Mouse (Mus musculus) hindbrain, embryonic 10.5 days (tissue): Measurements from ENCODE around the gene Clcn5. TPM values are rescaled to one million over a fixed set of nuclear protein-coding genes. Genes with fewer than 3 reads are reported as not detected.

ENCODE experiments used
- DNase-seq: peaks from one replicate; pipeline ENCODE4 v3.0.0-alpha.2; 2017; ENCODE audit warnings: low spot score
- H3K27ac ChIP-seq: fragments of 300-500 bp; sonication (generic); 2 replicates; pipeline ENCODE4 v1.5.1; 2016; ENCODE audit warnings: mild to moderate bottlenecking, moderate library complexity
- H3K27me3 ChIP-seq: fragments of 300-500 bp; sonication (generic); 2 replicates; pipeline ENCODE4 v1.6.1; 2016; ENCODE audit warnings: mild to moderate bottlenecking; ENCODE audit not compliant: poor library complexity, insufficient read depth, severe bottlenecking
- H3K36me3 ChIP-seq: fragments of 300-500 bp; sonication (generic); 2 replicates; pipeline ENCODE4 v1.6.1; 2016; ENCODE audit warnings: mild to moderate bottlenecking, moderate library complexity
- H3K4me1 ChIP-seq: fragments of 300-500 bp; sonication (generic); replicated peaks from 2 replicates; pipeline ENCODE4 v1.6.1; 2016; ENCODE audit warnings: mild to moderate bottlenecking
- H3K4me3 ChIP-seq: fragments of 300-500 bp; sonication (generic); 2 replicates; pipeline ENCODE4 v1.5.1; 2016; ENCODE audit warnings: mild to moderate bottlenecking, moderate library complexity
- H3K9me3 ChIP-seq: fragments of 300-500 bp; sonication (generic); 2 replicates; pipeline ENCODE4 v1.6.1; 2016; ENCODE audit warnings: mild to moderate bottlenecking, moderate library complexity
- WGBS: fragments of 180-500 bp; shearing (Covaris S2); methylation state at CpG from one replicate; pipeline ENCODE4 v1.1.7; 2016; 5-methylcytosine and 5-hydroxymethylcytosine counted together
- microRNA counts: library from miRNA; unstranded; fragments of <30 nt; microRNA quantifications from one replicate; lab custom pipeline; 2017
- polyA plus RNA-seq: library from polyadenylated mRNA; unstranded; fragments of >200 nt; fragmentation: Nextera tagmentation; extraction: Ambion mirVana; gene quantifications from 2 replicates; pipeline ENCODE4 v1.2.1, GENCODE M21; 2016

The Clcn5 gene
- polyA plus RNA-seq, 1 experiment from 2014 or later = 8.6 TPM

- WGBS = 85% methylated on average over 5 of the region's 5 CpGs
- Histone ChIP-seq H3K27me3 (no peaks in the 10 kb centered on the region), H3K36me3 (peaks cover 39% of the 10 kb centered on the region), H3K4me3 (no peak overlapping the region), H3K27ac (no peak overlapping the region), H3K4me1 (no peaks in the 10 kb centered on the region), H3K9me3 (no peaks in the 10 kb centered on the region)
- DNase-seq = no peak
Observed at GRCm38 (mm10) chrX:7170156-7170555, 149.0 kb downstream of the Clcn5 start.

DNA sequence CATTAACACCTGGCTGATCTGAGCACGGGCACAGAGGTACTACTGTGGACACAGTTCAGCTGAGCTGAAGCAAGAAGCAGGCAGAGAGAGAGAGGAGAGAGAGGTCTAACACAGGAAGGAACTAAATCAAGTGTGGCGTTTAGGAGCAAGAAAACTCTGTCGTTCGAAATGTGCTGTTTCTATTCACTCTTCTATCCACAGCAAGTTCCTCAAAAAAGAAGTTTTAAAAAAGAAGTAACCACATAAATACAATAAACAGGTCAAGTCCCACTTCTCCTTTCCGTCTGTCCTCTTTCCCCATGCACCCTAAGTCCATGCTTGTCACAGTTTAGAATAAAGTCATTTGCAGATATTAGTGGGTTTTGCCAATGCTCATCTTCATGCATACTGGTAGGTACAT, 150.4 kb downstream of the Clcn5 start:
- Histone ChIP-seq H3K9me3 (no peaks in the 10 kb centered on the region), H3K4me1 (no peaks in the 10 kb centered on the region), H3K4me3 (no peak overlapping the region), H3K27ac (no peak overlapping the region), H3K36me3 (peaks cover 34% of the 10 kb centered on the region), H3K27me3 (no peaks in the 10 kb centered on the region)
- DNase-seq = no peak
- WGBS = 94% methylated on average over 5 of the region's 5 CpGs

DNA sequence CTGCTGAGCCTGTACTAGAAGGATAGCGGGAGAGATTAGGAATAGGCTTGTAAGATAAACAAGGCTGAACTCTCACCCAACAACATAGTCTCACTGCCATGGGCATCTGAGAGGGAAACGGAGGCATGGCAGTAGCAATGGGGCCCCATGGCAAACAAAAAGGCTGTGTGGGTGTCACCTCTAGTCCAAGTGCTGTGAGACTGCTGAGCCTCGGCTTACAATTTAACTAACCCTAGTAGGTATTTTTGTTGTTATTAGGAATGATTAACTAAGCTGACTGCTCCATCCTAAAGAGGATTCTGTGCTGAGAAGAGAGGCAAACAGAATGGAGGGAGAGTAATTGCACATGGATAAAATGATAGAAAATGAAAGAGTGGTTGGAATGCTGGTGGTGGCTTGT, 161.2 kb downstream of the Clcn5 start:
- DNase-seq = no peak
- Histone ChIP-seq H3K9me3 (no peaks in the 10 kb centered on the region), H3K27me3 (no peaks in the 10 kb centered on the region), H3K4me1 (no peaks in the 10 kb centered on the region), H3K36me3 (peaks cover 45% of the 10 kb centered on the region), H3K4me3 (no peak overlapping the region), H3K27ac (no peak overlapping the region)
- 88% methylated on average over 3 of the region's 3 CpGs for WGBS

DNA sequence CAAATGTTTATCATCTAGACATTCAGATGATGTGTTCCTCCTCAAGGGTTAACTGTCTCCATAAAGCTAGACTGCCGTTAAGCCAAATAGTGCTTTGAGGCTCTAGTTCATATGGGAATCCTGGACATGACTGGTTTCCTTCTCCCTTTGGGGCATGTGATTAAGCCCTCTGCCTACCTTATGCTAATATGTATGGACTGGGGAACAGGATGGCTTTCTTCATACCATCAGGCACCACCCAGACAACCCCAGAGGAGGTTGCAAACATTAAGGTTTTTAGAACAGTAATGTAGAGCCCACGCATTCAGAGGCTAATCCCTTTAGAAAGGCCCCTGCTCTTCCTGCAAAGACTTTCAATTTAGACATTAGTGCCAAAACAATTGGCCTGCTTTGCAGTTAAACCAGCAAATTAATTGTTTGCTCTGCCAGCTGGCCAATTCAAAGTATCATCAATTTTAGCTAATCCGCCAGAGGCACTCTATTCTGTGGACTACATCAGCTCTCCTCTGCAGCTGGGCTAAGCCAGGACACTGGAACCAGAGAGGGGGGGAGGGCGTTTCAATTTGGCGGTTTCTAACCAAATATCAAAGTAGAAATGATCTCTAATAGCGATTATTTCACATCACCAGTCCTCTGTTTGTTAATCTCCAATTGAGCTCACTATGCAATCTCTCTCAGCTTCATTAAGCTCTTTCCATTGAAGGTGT, 163.0 kb downstream of the Clcn5 start:
- 79% methylated on average over 6 of the region's 6 CpGs for WGBS
- Histone ChIP-seq H3K27ac (no peak overlapping the region), H3K36me3 (peaks cover 30% of the 10 kb centered on the region), H3K4me3 (no peak overlapping the region), H3K27me3 (no peaks in the 10 kb centered on the region), H3K4me1 (no peaks in the 10 kb centered on the region), H3K9me3 (no peaks in the 10 kb centered on the region)
- DNase-seq = no peak

GRCm38 (mm10) chrX:7150129-7150528, 169.0 kb downstream of the Clcn5 start:
- Histone ChIP-seq H3K4me3 (no peak overlapping the region), H3K36me3 (0 out of 2 replicates have a peak, but pooled peaks cover 5% of the 10 kb centered on the region), H3K4me1 (no peaks in the 10 kb centered on the region), H3K27ac (no peak overlapping the region), H3K27me3 (no peaks in the 10 kb centered on the region), H3K9me3 (no peaks in the 10 kb centered on the region)
- no peak for DNase-seq
- WGBS = 81% methylated on average over 4 of the region's 4 CpGs

GRCm38 (mm10) chrX:7146156-7146555, 173.0 kb downstream of the Clcn5 start:
- no peak overlapping the region for H3K27ac ChIP-seq
- WGBS = 66% methylated on average over 7 of the region's 7 CpGs
- no peak overlapping the region for H3K4me3 ChIP-seq
- no peaks in the 10 kb centered on the region for H3K9me3 ChIP-seq
- H3K4me1 ChIP-seq = no peaks in the 10 kb centered on the region
- H3K36me3 ChIP-seq = no peaks in the 10 kb centered on the region
- H3K27me3 ChIP-seq = no peaks in the 10 kb centered on the region
- no peak for DNase-seq

DNA sequence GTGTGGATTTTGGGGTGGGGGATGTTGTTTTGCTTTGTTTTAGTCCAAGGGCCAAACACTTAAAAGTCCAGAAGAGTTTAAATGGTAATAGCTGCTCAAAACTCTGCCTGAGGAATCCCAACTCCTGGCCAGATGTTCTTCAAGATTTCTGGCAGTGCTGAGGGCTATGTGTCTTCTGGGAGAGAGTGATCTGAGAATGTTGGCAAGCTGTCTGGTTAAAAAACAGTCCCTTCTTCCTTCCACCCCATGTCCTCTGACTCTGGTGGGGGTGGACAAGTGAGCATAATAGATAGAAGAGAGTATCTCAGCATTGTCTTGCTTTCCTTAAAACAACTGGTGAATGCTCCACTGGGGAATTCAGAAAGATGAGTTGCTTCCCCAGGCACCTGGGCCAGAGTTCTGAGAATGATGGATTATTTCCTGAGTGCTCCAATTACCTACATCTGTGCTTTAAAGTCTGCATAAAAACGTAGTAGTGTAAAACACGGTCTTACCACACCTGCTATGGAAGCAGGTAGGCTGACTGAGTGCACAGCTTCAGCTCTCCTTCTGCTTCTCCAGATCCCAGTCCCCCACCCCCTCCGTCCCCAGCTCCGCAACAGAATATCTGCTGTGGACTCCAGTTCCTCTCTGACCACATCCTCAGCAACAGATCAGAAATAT, 197.4 kb downstream of the Clcn5 start:
- no peaks in the 10 kb centered on the region for H3K9me3 ChIP-seq
- H3K27ac ChIP-seq = no peak overlapping the region
- WGBS = 88% methylated on average over 4 of the region's 4 CpGs

DNA sequence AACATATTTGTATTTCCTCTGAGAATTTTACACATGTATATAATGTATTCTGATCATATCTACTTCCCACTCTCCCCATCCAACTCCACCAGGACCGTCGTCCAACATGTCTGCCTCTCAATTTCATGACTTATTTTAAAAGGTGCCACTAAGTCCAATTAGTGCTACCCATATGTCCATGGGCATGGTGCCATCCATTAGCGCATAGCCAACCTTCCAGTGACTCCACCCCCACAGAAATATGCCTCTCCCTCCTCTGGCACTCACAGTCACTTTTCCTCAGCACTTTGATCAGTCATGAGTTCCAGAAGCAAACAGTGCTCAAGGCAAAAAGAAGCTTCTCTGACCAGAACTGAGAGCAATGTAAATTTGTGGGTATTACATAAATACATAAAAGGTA, 204.3 kb downstream of the Clcn5 start:
- Histone ChIP-seq H3K27ac (no peak overlapping the region), H3K4me3 (no peak overlapping the region), H3K27me3 (no peaks in the 10 kb centered on the region), H3K36me3 (no peaks in the 10 kb centered on the region), H3K9me3 (no peaks in the 10 kb centered on the region), H3K4me1 (no peaks in the 10 kb centered on the region)
- no peak for DNase-seq
- WGBS = 92% methylated on average over 3 of the region's 3 CpGs

More for the DNA sequence above, 197.4 kb downstream of the Clcn5 start:
- Histone ChIP-seq H3K36me3 (no peaks in the 10 kb centered on the region), H3K4me1 (no peaks in the 10 kb centered on the region), H3K27me3 (no peaks in the 10 kb centered on the region), H3K4me3 (no peak overlapping the region)
- no peak for DNase-seq

MicroRNA genes within 50 kb of the gene (microRNA counts, 519-probe panel; counts per million panel counts)
- microRNA mmu-miR-188-3p (lab: Ali Mortazavi, UCI) = 1,255 counts per million, percentile 77 among the panel's probes with 10 or more counts
- microRNA mmu-miR-188-5p (lab: Ali Mortazavi, UCI) = 1,255 counts per million, percentile 77 among the panel's probes with 10 or more counts
- 1,255 counts per million, percentile 77 among the panel's probes with 10 or more counts for microRNA mmu-miR-362-3p (lab: Ali Mortazavi, UCI)
- 1,255 counts per million, percentile 77 among the panel's probes with 10 or more counts for microRNA mmu-miR-362-5p (lab: Ali Mortazavi, UCI)
- 1,255 counts per million, percentile 77 among the panel's probes with 10 or more counts for microRNA mmu-miR-500 (lab: Ali Mortazavi, UCI)
- 1,255 counts per million, percentile 77 among the panel's probes with 10 or more counts for microRNA mmu-miR-501-3p (lab: Ali Mortazavi, UCI)
- 1,255 counts per million, percentile 77 among the panel's probes with 10 or more counts for microRNA mmu-miR-501-5p (lab: Ali Mortazavi, UCI)
- 1,255 counts per million, percentile 77 among the panel's probes with 10 or more counts for microRNA mmu-miR-532-3p (lab: Ali Mortazavi, UCI)
- 1,778 counts per million, percentile 78 among the panel's probes with 10 or more counts for microRNA mmu-miR-532-5p (lab: Ali Mortazavi, UCI)

Other genes starting within 250 kb of the Clcn5 start
- gene Usp27x, start 56.5 kb upstream of the Clcn5 start, polyA plus RNA-seq = 0.56 and 0.90 TPM in 2 replicates